Mouse (Mus musculus) brain, embryonic 14.5 days (tissue): ENCODE measurements at regions not wholly inside any gene's neighbourhood (a gene's known extent, or its start where the extent isn't known, plus 50 kb on each side); places are given as distances from the start of the nearest gene placed in this dataset.
"Not testable (repeated sequence)": the region's sequence is repeated elsewhere in the genome, so short reads cannot be mapped to it uniquely, and the experiment has no call there.

Source experiments
- DNase-seq: peaks from one replicate; pipeline ENCODE4 v3.0.0-alpha.2; 2011; ENCODE audit warnings: low read depth
- CTCF ChIP-seq: fragments of 200-500 bp; IDR thresholded peaks from 2 replicates; pipeline ENCODE4 v1.5.1; 2012; ENCODE audit warnings: inconsistent platforms, mild to moderate bottlenecking, moderate library complexity, borderline replicate concordance; ENCODE audit not compliant: insufficient read depth, insufficient read length; ENCODE audit errors: extremely low read depth
- POLR2A ChIP-seq: fragments of 200-500 bp; IDR thresholded peaks from 2 replicates; pipeline ENCODE4 v1.6.1; 2012; ENCODE audit warnings: mild to moderate bottlenecking, inconsistent platforms, borderline replicate concordance; ENCODE audit not compliant: poor library complexity, insufficient read depth, insufficient read length, severe bottlenecking; ENCODE audit errors: extremely low read depth

GRCm38 (mm10) chr16:58068654-58069271 lies 314.2 kb upstream of the Col8a1 start:
- TF ChIP-seq POLR2A (no peak), CTCF (no peak)
- peak; percentile 71 for DNase-seq

- peak; percentile 54 for DNase-seq
- TF ChIP-seq POLR2A (no peak), CTCF (no peak)
These were observed 317.9 kb upstream of the Col8a1 start for GRCm38 (mm10) chr16:58072441-58072840.

- DNase-seq: peak; percentile 9
- TF ChIP-seq CTCF (no peak), POLR2A (no peak)
These were observed 307.9 kb upstream of the Dcbld2 start for GRCm38 (mm10) chr16:58100351-58100750.

GRCm38 (mm10) chr16:58110452-58110851 lies 297.8 kb upstream of the Dcbld2 start:
- DNase-seq: no peak
- TF ChIP-seq CTCF: no peak
- no peak for TF ChIP-seq POLR2A

- TF ChIP-seq CTCF: no peak
- no peak for TF ChIP-seq POLR2A
- DNase-seq: no peak
These were observed 282.2 kb upstream of the Dcbld2 start for GRCm38 (mm10) chr16:58126086-58126485.

- TF ChIP-seq POLR2A (no peak), CTCF (no peak)
- peak; percentile 96 for DNase-seq
These were observed 271.9 kb upstream of the Dcbld2 start for GRCm38 (mm10) chr16:58136144-58136905.

- TF ChIP-seq CTCF (no peak), POLR2A (no peak)
- DNase-seq: no peak
These were observed 271.3 kb upstream of the Dcbld2 start for GRCm38 (mm10) chr16:58136979-58137378.

- no peak for DNase-seq
- no peak for TF ChIP-seq CTCF
- no peak for TF ChIP-seq POLR2A
These were observed 270.4 kb upstream of the Dcbld2 start for GRCm38 (mm10) chr16:58137728-58138279.

- DNase-seq: no peak
These were observed 261.8 kb upstream of the Dcbld2 start for GRCm38 (mm10) chr16:58146479-58146878.

GRCm38 (mm10) chr16:58155538-58155937 lies 252.7 kb upstream of the Dcbld2 start:
- TF ChIP-seq CTCF: no peak
- peak; percentile 42 for DNase-seq

More at GRCm38 (mm10) chr16:58146479-58146878, 261.8 kb upstream of the Dcbld2 start:
- no peak for TF ChIP-seq POLR2A
- TF ChIP-seq CTCF: no peak

- TF ChIP-seq POLR2A (no peak), CTCF (no peak)
- DNase-seq: no peak
These were observed 229.4 kb upstream of the Dcbld2 start for GRCm38 (mm10) chr16:58178744-58179401.

- DNase-seq: not testable (repeated sequence)
These were observed 228.3 kb upstream of the Dcbld2 start for GRCm38 (mm10) chr16:58179981-58180380.
